Mouse (Mus musculus) kidney, adult 2 months (tissue): ENCODE measurements around the gene Fer1l5.

Source experiments
- CTCF ChIP-seq: fragments of 200-500 bp; conservative IDR thresholded peaks from 2 replicates; pipeline ENCODE4 v1.5.1; 2011; ENCODE audit warnings: low read depth, mild to moderate bottlenecking, control low read depth, low read length, moderate library complexity, mixed read lengths; ENCODE audit not compliant: insufficient read depth, insufficient read length
- POLR2A ChIP-seq: fragments of 200-500 bp; IDR thresholded peaks from one replicate; pipeline ENCODE4 v1.6.1; 2011; ENCODE audit warnings: low read depth, low read length, control low read depth

DNA sequence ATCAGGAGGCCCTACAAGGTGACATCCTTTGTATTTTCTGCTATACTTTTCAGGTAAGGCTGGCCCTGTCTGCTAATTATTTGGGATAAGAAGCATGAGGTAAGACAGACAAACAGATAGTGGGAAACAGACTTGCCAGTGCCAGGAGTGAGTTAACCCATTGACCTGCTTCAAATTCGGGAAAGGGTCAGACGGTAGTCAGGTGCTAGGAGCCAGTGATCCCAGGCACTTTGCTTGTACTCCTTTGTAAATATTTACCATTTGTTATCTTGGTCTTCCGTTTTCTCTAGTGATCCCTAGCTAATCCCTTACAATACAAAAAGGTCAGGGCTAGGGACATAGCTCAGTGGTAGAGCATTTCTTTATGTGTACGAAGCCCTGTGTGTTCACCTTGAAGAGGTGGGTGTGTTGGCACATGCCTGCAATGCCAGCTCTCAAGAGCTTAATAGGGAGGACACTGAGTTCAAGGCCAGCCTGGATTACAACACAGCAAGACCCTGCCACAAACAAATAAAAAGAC, 93.6 kb downstream of the Fer1l5 start:
- no peak for TF ChIP-seq CTCF
- no peak for TF ChIP-seq POLR2A
